Mouse (Mus musculus) MEL (cell line): ENCODE results near the gene Cenpp. TPM values are rescaled to one million over a fixed set of nuclear protein-coding genes. Genes with fewer than 3 reads are reported as not detected.

Experiments
- DNase-seq: peaks from one replicate; pipeline ENCODE4 v3.0.0; 2011; ENCODE audit warnings: low read depth, low spot score
- H3K27ac ChIP-seq: 2 replicates; pipeline ENCODE4 v1.5.1; 2012; ENCODE audit warnings: low read depth, mild to moderate bottlenecking, control low read depth, low read length, moderate library complexity; ENCODE audit not compliant: control insufficient read depth
- H3K27me3 ChIP-seq, 2 experiments: fragments of 150-350 bp in 1 of 2; sonication (generic) in 1 of 2; 2 replicates each; pipeline ENCODE4 v1.6.1; 2012; ENCODE audit warnings: low read length in 2 of 2, mild to moderate bottlenecking in 2 of 2, improper control_type of control experiment in 1 of 2, moderate library complexity in 1 of 2; ENCODE audit not compliant: insufficient read depth in 2 of 2, control insufficient read depth in 1 of 2
- H3K36me3 ChIP-seq, 2 experiments: 2 replicates each; pipeline ENCODE4 v1.6.1; 2012 to 2014; ENCODE audit warnings: low read length in 2 of 2, improper control_type of control experiment in 1 of 2, inconsistent platforms in 1 of 2, mild to moderate bottlenecking in 1 of 2; ENCODE audit not compliant: insufficient read depth in 2 of 2, control insufficient read depth in 1 of 2
- H3K4me1 ChIP-seq, 2 experiments: fragments of 150-350 bp in 1 of 2; sonication (generic) in 1 of 2; 2 replicates each; pipeline ENCODE4 v1.6.1; 2012; ENCODE audit warnings: low read length in 2 of 2, improper control_type of control experiment in 1 of 2, mild to moderate bottlenecking in 1 of 2; ENCODE audit not compliant: insufficient read depth in 2 of 2, control insufficient read depth in 1 of 2
- H3K4me3 ChIP-seq, 2 experiments: fragments of 150-350 bp in 1 of 2; sonication (generic) in 1 of 2; 2 replicates each; pipeline ENCODE4 v1.5.1; 2012; ENCODE audit warnings: low read depth in 2 of 2, low read length in 2 of 2, mild to moderate bottlenecking in 2 of 2, moderate library complexity in 2 of 2, control low read depth in 1 of 2, improper control_type of control experiment in 1 of 2; ENCODE audit not compliant: control insufficient read depth in 1 of 2, insufficient read depth in 1 of 2
- H3K79me2 ChIP-seq: 2 replicates; pipeline ENCODE4 v1.6.1; 2012; ENCODE audit warnings: mild to moderate bottlenecking, low read length, moderate library complexity; ENCODE audit not compliant: control insufficient read depth, poor library complexity, insufficient read depth
- H3K9ac ChIP-seq: 2 replicates; pipeline ENCODE4 v1.6.1; 2012; ENCODE audit warnings: low read depth, mild to moderate bottlenecking, control low read depth, low read length, moderate library complexity; ENCODE audit not compliant: control insufficient read depth, poor library complexity, severe bottlenecking
- H3K9me3 ChIP-seq: fragments of 150-350 bp; sonication (generic); replicated peaks from 2 replicates; pipeline ENCODE4 v1.6.1; 2012; ENCODE audit warnings: mild to moderate bottlenecking, low read length, improper control_type of control experiment, moderate library complexity; ENCODE audit not compliant: insufficient read depth
- BHLHE40 ChIP-seq: IDR thresholded peaks from 2 replicates; pipeline ENCODE4 v1.6.1; 2012; ENCODE audit warnings: low read depth, mild to moderate bottlenecking, inconsistent platforms, low read length, improper control_type of control experiment, borderline replicate concordance
- CHD2 ChIP-seq: IDR thresholded peaks from 2 replicates; pipeline ENCODE4 v1.6.1; 2011; ENCODE audit warnings: low read length, improper control_type of control experiment
- EP300 ChIP-seq, 2 experiments: IDR thresholded peaks; 2 replicates each; pipeline ENCODE4 v1.6.1; 2011; ENCODE audit warnings: improper control_type of control experiment in 2 of 2, low read length in 2 of 2, low read depth in 1 of 2, mild to moderate bottlenecking in 1 of 2
- ETS1 ChIP-seq: IDR thresholded peaks from 2 replicates; pipeline ENCODE4 v1.6.1; 2012; ENCODE audit warnings: low read depth, mild to moderate bottlenecking, inconsistent platforms, low read length, improper control_type of control experiment, moderate library complexity
- GABPA ChIP-seq: IDR thresholded peaks from 2 replicates; pipeline ENCODE4 v1.6.1; 2012; ENCODE audit warnings: low read depth, mild to moderate bottlenecking, inconsistent platforms, low read length, improper control_type of control experiment, moderate library complexity
- GATA1 ChIP-seq: IDR thresholded peaks from 2 replicates; pipeline ENCODE4 v1.6.1; 2011; ENCODE audit warnings: low read depth, low read length, improper control_type of control experiment
- JUND ChIP-seq: IDR thresholded peaks from 2 replicates; pipeline ENCODE4 v1.6.1; 2011; ENCODE audit warnings: low read depth, mild to moderate bottlenecking, improper control_type of control experiment, low read length
- KAT2A ChIP-seq: conservative IDR thresholded peaks from 2 replicates; pipeline ENCODE4 v1.6.1; 2012; ENCODE audit warnings: low read depth, low read length, improper control_type of control experiment, inconsistent platforms
- MAFK ChIP-seq: IDR thresholded peaks from 2 replicates; pipeline ENCODE4 v1.6.1; 2011; ENCODE audit warnings: low read depth, mild to moderate bottlenecking, low read length, improper control_type of control experiment, borderline replicate concordance
- MAX ChIP-seq: IDR thresholded peaks from 2 replicates; pipeline ENCODE4 v1.6.1; 2011; ENCODE audit warnings: low read length, improper control_type of control experiment
- MAZ ChIP-seq: IDR thresholded peaks from 2 replicates; pipeline ENCODE4 v1.6.1; 2012; ENCODE audit warnings: low read depth, mild to moderate bottlenecking, inconsistent platforms, low read length, improper control_type of control experiment
- MEF2A ChIP-seq: IDR thresholded peaks from 2 replicates; pipeline ENCODE4 v1.6.1; 2014; ENCODE audit warnings: low read depth, mild to moderate bottlenecking, inconsistent platforms, low read length, improper control_type of control experiment; ENCODE audit not compliant: poor library complexity, insufficient replicate concordance, severe bottlenecking; ENCODE audit errors: extremely low read depth
- MYB ChIP-seq: IDR thresholded peaks from 2 replicates; pipeline ENCODE4 v1.6.1; 2011; ENCODE audit warnings: mild to moderate bottlenecking, low read depth, low read length, improper control_type of control experiment
- MYC ChIP-seq: IDR thresholded peaks from 2 replicates; pipeline ENCODE4 v1.6.1; 2011; ENCODE audit warnings: low read depth, mild to moderate bottlenecking, low read length, improper control_type of control experiment, moderate library complexity
- NELFE ChIP-seq: IDR thresholded peaks from 2 replicates; pipeline ENCODE4 v1.6.1; 2011; ENCODE audit warnings: low read depth, low read length, improper control_type of control experiment
- POLR2A ChIP-seq, 2 experiments: IDR thresholded peaks; 2 replicates each; pipeline ENCODE4 v1.6.1; 2011 to 2012; ENCODE audit warnings: low read length in 2 of 2, mild to moderate bottlenecking in 2 of 2, control low read depth in 1 of 2, improper control_type of control experiment in 1 of 2, low read depth in 1 of 2, moderate library complexity in 1 of 2; ENCODE audit not compliant: control insufficient read depth in 1 of 2, insufficient read depth in 1 of 2, poor library complexity in 1 of 2
- POLR2AphosphoS2 ChIP-seq: IDR thresholded peaks from 2 replicates; pipeline ENCODE4 v1.6.1; 2011; ENCODE audit warnings: low read length, improper control_type of control experiment
- POLR2AphosphoS5 ChIP-seq: IDR thresholded peaks from 2 replicates; pipeline ENCODE4 v1.6.1; 2012; ENCODE audit warnings: low read depth, borderline replicate concordance, mild to moderate bottlenecking, inconsistent platforms, low read length, moderate library complexity, mixed read lengths
- RAD21 ChIP-seq: IDR thresholded peaks from 2 replicates; pipeline ENCODE4 v1.6.1; 2011; ENCODE audit warnings: mild to moderate bottlenecking, low read depth, low read length, improper control_type of control experiment
- RCOR1 ChIP-seq: IDR thresholded peaks from 2 replicates; pipeline ENCODE4 v1.6.1; 2012; ENCODE audit warnings: low read depth, mild to moderate bottlenecking, inconsistent platforms, low read length, improper control_type of control experiment
- TAL1 ChIP-seq: IDR thresholded peaks from 2 replicates; pipeline ENCODE4 v1.6.1; 2012; ENCODE audit warnings: mild to moderate bottlenecking, inconsistent platforms, low read length, moderate library complexity, mixed read lengths
- TCF12 ChIP-seq: IDR thresholded peaks from 2 replicates; pipeline ENCODE4 v1.6.1; 2014; ENCODE audit warnings: low read depth, mild to moderate bottlenecking, inconsistent platforms, low read length, improper control_type of control experiment, moderate library complexity
- UBTF ChIP-seq: IDR thresholded peaks from 2 replicates; pipeline ENCODE4 v1.6.1; 2012; ENCODE audit warnings: low read depth, mild to moderate bottlenecking, inconsistent platforms, low read length, improper control_type of control experiment, moderate library complexity, borderline replicate concordance; ENCODE audit not compliant: insufficient read depth
- USF2 ChIP-seq, 2 experiments: IDR thresholded peaks; 2 replicates each; pipeline ENCODE4 v1.6.1; 2011 to 2012; ENCODE audit warnings: improper control_type of control experiment in 2 of 2, low read length in 2 of 2, borderline replicate concordance in 1 of 2, inconsistent platforms in 1 of 2, low read depth in 1 of 2, mild to moderate bottlenecking in 1 of 2; ENCODE audit not compliant: insufficient read depth in 1 of 2
- ZC3H11A ChIP-seq: IDR thresholded peaks from 2 replicates; pipeline ENCODE4 v1.6.1; 2012; ENCODE audit warnings: low read depth, mild to moderate bottlenecking, inconsistent platforms, low read length, improper control_type of control experiment
- polyA plus RNA-seq, 2 experiments: library from polyadenylated mRNA; stranded (reverse) in 1 of 2; unstranded in 1 of 2; fragments of >175 nt in 1 of 2; fragments of >200 nt in 1 of 2; gene quantifications; 2 replicates each; pipeline versions ENCODE4 v1.2.1 to v1.2.4; 2012; ENCODE audit warnings: low replicate concordance in 2 of 2, low read depth in 1 of 2; ENCODE audit not compliant: insufficient read length in 2 of 2, insufficient read depth in 1 of 2, missing spikeins in 1 of 2
- total RNA-seq: library from RNA; depleted of rRNA; stranded (reverse); fragments of 300-350 nt; gene quantifications from 2 replicates; pipeline ENCODE4 v1.2.3, GENCODE M21; 2012

Gene Cenpp
- total and polyA plus RNA-seq, 3 experiments: 13.2 to 17.9 TPM; not detected in 1

DNA sequence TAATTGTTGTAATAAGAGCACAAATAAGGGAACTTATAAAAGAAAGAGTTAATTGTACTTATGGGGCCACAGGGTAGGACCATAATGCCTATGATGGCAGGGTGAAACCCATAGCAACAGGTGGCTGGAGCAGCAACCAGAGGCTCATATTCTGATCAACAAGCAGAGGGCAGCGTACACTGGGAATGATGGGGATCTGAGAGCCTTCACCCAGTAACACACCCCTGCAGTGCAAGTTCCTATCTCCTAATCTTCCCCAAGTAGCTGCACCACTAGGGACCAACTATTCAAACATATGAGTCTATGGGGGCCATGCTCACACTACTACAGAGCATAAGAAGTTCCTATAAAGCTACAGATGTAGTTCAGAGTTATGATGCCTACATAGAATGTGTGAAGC lies 88.2 kb downstream of the Cenpp start:
- H3K9ac ChIP-seq: no peak overlapping the region
- no peaks in the 10 kb centered on the region for H3K79me2 ChIP-seq
- H3K27me3 ChIP-seq: no peaks in the 10 kb centered on the region
- TF ChIP-seq NELFE (no peak), BHLHE40 (no peak), MAFK (no peak), JUND (no peak), UBTF (no peak), MAZ (no peak), KAT2A (no peak), POLR2A (IDR thresholded peaks at IDR 0.05; ENCODE audit: control insufficient read depth in 1 of 2, insufficient read depth in 1 of 2, low read depth in 1 of 2, low read length in 2 of 2, poor library complexity in 1 of 2) (no peak), RAD21 (no peak), MYC (no peak), MEF2A (no peak), CHD2 (no peak), MAX (no peak), GABPA (no peak), POLR2AphosphoS5 (no peak), TCF12 (no peak), TAL1 (no peak), MYB (no peak)
- peaks cover 6 to 8% of the 10 kb centered on the region in 2 experiments for H3K4me1 ChIP-seq
- peak; percentile 12 for DNase-seq
- no peak overlapping the region for H3K4me3 ChIP-seq
- no peaks in the 10 kb centered on the region for H3K9me3 ChIP-seq
- H3K27ac ChIP-seq: no peak overlapping the region
- H3K36me3 ChIP-seq: peaks cover 0 to 10% of the 10 kb centered on the region in 2 experiments; a peak in 2 of 4 replicates

DNA sequence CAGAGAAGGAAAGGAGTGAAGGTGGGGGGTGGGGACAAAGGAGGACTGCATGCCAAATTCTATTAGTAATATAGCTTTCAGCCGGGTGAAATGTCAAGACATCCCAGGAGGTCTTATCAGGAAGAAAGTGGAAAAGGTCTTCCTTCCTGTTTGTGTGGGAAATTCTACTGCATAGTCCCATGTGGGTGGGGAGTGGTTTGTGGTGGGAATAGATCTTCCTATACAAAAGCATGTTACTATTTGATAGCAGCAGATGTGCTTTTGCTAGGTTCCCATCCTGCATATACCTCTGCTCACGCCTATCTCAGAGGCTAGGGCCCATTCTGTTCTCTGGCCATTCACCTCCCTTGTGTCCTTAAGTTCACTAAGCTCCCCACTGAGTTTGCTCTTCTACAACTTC lies 91.7 kb downstream of the Cenpp start:
- Histone ChIP-seq H3K27ac (peak overlapping the region; percentile 37; the same call in 1 of the 2 replicates), H3K9ac (no peak overlapping the region), H3K9me3 (no peaks in the 10 kb centered on the region), H3K4me3 (no peak overlapping the region), H3K27me3 (no peaks in the 10 kb centered on the region), H3K36me3 (peaks cover 0 to 10% of the 10 kb centered on the region in 2 experiments; a peak in 2 of 4 replicates), H3K4me1 (peaks cover 6 to 8% of the 10 kb centered on the region in 2 experiments), H3K79me2 (no peaks in the 10 kb centered on the region)
- peak; percentile 65 for DNase-seq
- TF ChIP-seq POLR2AphosphoS5: no peak
- TF ChIP-seq MAZ: no peak
- TF ChIP-seq MAX: no peak
- TF ChIP-seq NELFE: no peak
- TF ChIP-seq TCF12: peak; percentile 70; the same call in 1 of the 2 replicates
- TF ChIP-seq POLR2AphosphoS2: no peak
- TF ChIP-seq MAFK: no peak
- peak; percentile 68 to 76 for TF ChIP-seq EP300 (IDR thresholded peaks at IDR 0.05; ENCODE audit: low read depth in 1 of 2, low read length in 2 of 2)
- TF ChIP-seq ETS1: peak; percentile 82
- TF ChIP-seq BHLHE40: no peak
- TF ChIP-seq RCOR1: peak; percentile 50; the same call in 1 of the 2 replicates
- TF ChIP-seq USF2 (IDR thresholded peaks at IDR 0.05; ENCODE audit: borderline replicate concordance in 1 of 2, insufficient read depth in 1 of 2, low read depth in 1 of 2, low read length in 2 of 2): no peak
- TF ChIP-seq GATA1: peak; percentile 68
- no peak for TF ChIP-seq ZC3H11A
- TF ChIP-seq TAL1: peak; percentile 69
